In genomic region chr5:24591796-24592470, GRCm38 (mm10) we compare ENCODE assay signal across 9 mouse cellular contexts. TPM values are rescaled to one million over a fixed set of nuclear protein-coding genes. Genes with fewer than 3 reads are reported as not detected.
DNase-seq lines count a peak whose midpoint lies in the region; ATAC-seq and TF ChIP-seq lines count a peak whose summit lies in the region.
"Had no signal": no experiment of that assay in that cellular context is flagged by ENCODE, and none has a peak within 500 bp of the region (broad histone marks: within the 10 kb centered on the region; RNA-seq: fewer than 3 reads in every experiment).

No protein-coding gene starts in this region.

- peaks cover 71% of the 10 kb centered on the region for H3K36me3 ChIP-seq in hindbrain, embryonic 13.5 days
- H3K36me3 ChIP-seq in hindbrain, postnatal 0 days (ENCODE audit: insufficient read depth, low read length) = peaks cover 17% of the 10 kb centered on the region
- H3K36me3 ChIP-seq in embryonic facial prominence, embryonic 10.5 days (replicated peaks) = peaks cover 79% of the 10 kb centered on the region
- H3K36me3 ChIP-seq in heart, postnatal 0 days (replicated peaks; ENCODE audit: control insufficient read depth, insufficient read depth, low read length) = peaks cover 57% of the 10 kb centered on the region
- H3K36me3 ChIP-seq in liver, embryonic 13.5 days = peaks cover 28% of the 10 kb centered on the region
- no peaks in the 10 kb centered on the region for H3K36me3 ChIP-seq in thymus, adult 2 months (ENCODE audit: control insufficient read depth, insufficient read depth, low read length)

- no peak overlapping the region for H3K4me2 ChIP-seq in hindbrain, embryonic 13.5 days
- H3K4me2 ChIP-seq in hindbrain, postnatal 0 days (ENCODE audit: low read depth, low read length) = no peak overlapping the region
- peak overlapping the region; percentile 13; the same call in 1 of the 2 replicates for H3K4me2 ChIP-seq in heart, postnatal 0 days (ENCODE audit: low read depth, low read length)
- peak overlapping the region; percentile 58 for H3K4me2 ChIP-seq in liver, embryonic 13.5 days

- no peak for ATAC-seq in hindbrain, embryonic 13.5 days (ENCODE audit: low FRiP score)
- ATAC-seq in hindbrain, postnatal 0 days = no peak
- no peak for ATAC-seq in heart, postnatal 0 days (ENCODE audit: insufficient read depth, low read depth)
- no peak for ATAC-seq in liver, embryonic 13.5 days (ENCODE audit: low read depth)

- H3K4me1 ChIP-seq in hindbrain, embryonic 13.5 days (replicated peaks) = peaks cover 58% of the 10 kb centered on the region
- H3K4me1 ChIP-seq in hindbrain, postnatal 0 days (ENCODE audit: insufficient read depth, low read length) = peaks cover 17% of the 10 kb centered on the region
- peaks cover 58% of the 10 kb centered on the region for H3K4me1 ChIP-seq in embryonic facial prominence, embryonic 10.5 days
- peaks cover 8% of the 10 kb centered on the region; the same call in 1 of the 2 replicates for H3K4me1 ChIP-seq in heart, postnatal 0 days (ENCODE audit: control insufficient read depth, insufficient read depth)
- H3K4me1 ChIP-seq in liver, embryonic 13.5 days (replicated peaks) = peaks cover 48% of the 10 kb centered on the region
- peaks cover 17% of the 10 kb centered on the region for H3K4me1 ChIP-seq in thymus, adult 2 months (replicated peaks; ENCODE audit: control insufficient read depth, insufficient read depth, low read length)

- H3K4me3 ChIP-seq in hindbrain, embryonic 13.5 days = no peak overlapping the region
- no peak overlapping the region for H3K4me3 ChIP-seq in hindbrain, postnatal 0 days (ENCODE audit: low read length)
- peak overlapping the region; percentile 37 for H3K4me3 ChIP-seq in embryonic facial prominence, embryonic 10.5 days
- H3K4me3 ChIP-seq in heart, postnatal 0 days (ENCODE audit: low read depth, low read length) = no peak overlapping the region
- peak overlapping the region; percentile 34 for H3K4me3 ChIP-seq in liver, embryonic 13.5 days (replicated peaks)
- H3K4me3 ChIP-seq in thymus, adult 2 months (ENCODE audit: control insufficient read depth, insufficient read depth, low read length) = no peak overlapping the region

- DNase-seq in hindbrain, postnatal 0 days (ENCODE audit: low spot score) = no peak
- DNase-seq in embryonic facial prominence, embryonic 10.5 days (ENCODE audit: low spot score) = no peak
- DNase-seq in heart, postnatal 0 days (ENCODE audit: low spot score) = no peak
- no peak for DNase-seq in liver, embryonic 13.5 days
- DNase-seq in retina, postnatal 1 day = no peak
- no peak for DNase-seq in embryo, embryonic 11 days
- no peak for DNase-seq in thymus, adult 2 months
- DNase-seq: cerebellum, postnatal 36 days had no signal

- 50% methylated on average over 24 of the region's 24 CpGs for WGBS in hindbrain, embryonic 13.5 days
- 61% methylated on average over 23 of the region's 24 CpGs for WGBS in hindbrain, postnatal 0 days
- 59% methylated on average over 24 of the region's 24 CpGs for WGBS in embryonic facial prominence, embryonic 10.5 days
- 64% methylated on average over 24 of the region's 24 CpGs for WGBS in heart, postnatal 0 days
- 25% methylated on average over 24 of the region's 24 CpGs for WGBS in liver, embryonic 13.5 days (ENCODE audit: insufficient replicate concordance)
- WGBS in thymus, adult 2 months = 62% methylated on average over 24 of the region's 24 CpGs

- no peaks in the 10 kb centered on the region for H3K9me3 ChIP-seq in hindbrain, embryonic 13.5 days
- H3K9me3 ChIP-seq in hindbrain, postnatal 0 days (ENCODE audit: low read length) = no peaks in the 10 kb centered on the region
- no peaks in the 10 kb centered on the region for H3K9me3 ChIP-seq in embryonic facial prominence, embryonic 10.5 days
- no peaks in the 10 kb centered on the region for H3K9me3 ChIP-seq in heart, postnatal 0 days (replicated peaks; ENCODE audit: control insufficient read depth, low read length)
- no peaks in the 10 kb centered on the region for H3K9me3 ChIP-seq in liver, embryonic 13.5 days (replicated peaks)

- TF ChIP-seq EP300 in heart, postnatal 0 days (IDR thresholded peaks at IDR 0.05; ENCODE audit: low read depth) = no peak

- no peak for TF ChIP-seq CTCF in hindbrain, postnatal 0 days (IDR thresholded peaks at IDR 0.05; ENCODE audit: low read depth)
- no peak for TF ChIP-seq CTCF in heart, postnatal 0 days (IDR thresholded peaks at IDR 0.05; ENCODE audit: low read depth)
- no peak for TF ChIP-seq CTCF in thymus, adult 2 months (IDR thresholded peaks at IDR 0.05; ENCODE audit: borderline replicate concordance, control insufficient read depth, extremely low read depth, insufficient read depth, low read length, poor library complexity)

- H3K27ac ChIP-seq in hindbrain, embryonic 13.5 days = no peak overlapping the region
- H3K27ac ChIP-seq in hindbrain, postnatal 0 days = no peak overlapping the region
- 0 out of 2 replicates have a peak overlapping the region, but pooled peaks have one; percentile 16 for H3K27ac ChIP-seq in embryonic facial prominence, embryonic 10.5 days (replicated peaks)
- no peak overlapping the region for H3K27ac ChIP-seq in heart, postnatal 0 days (ENCODE audit: low read depth)
- peak overlapping the region; percentile 50; the same call in 1 of the 2 replicates for H3K27ac ChIP-seq in liver, embryonic 13.5 days
- no peak overlapping the region for H3K27ac ChIP-seq in thymus, adult 2 months (ENCODE audit: control insufficient read depth, insufficient read depth, low read length)

- TF ChIP-seq POLR2A in thymus, adult 2 months (IDR thresholded peaks at IDR 0.05; ENCODE audit: control insufficient read depth, extremely low read depth, insufficient read depth, low read length, poor library complexity) = no peak

- peaks cover 20% of the 10 kb centered on the region for H3K27me3 ChIP-seq in hindbrain, embryonic 13.5 days
- no peaks in the 10 kb centered on the region for H3K27me3 ChIP-seq in hindbrain, postnatal 0 days (ENCODE audit: insufficient read depth, low read length)
- peaks cover 54% of the 10 kb centered on the region for H3K27me3 ChIP-seq in embryonic facial prominence, embryonic 10.5 days (replicated peaks; ENCODE audit: low read depth, poor library complexity, severe bottlenecking)
- H3K27me3 ChIP-seq in heart, postnatal 0 days (ENCODE audit: control insufficient read depth, insufficient read depth, low read length) = no peaks in the 10 kb centered on the region
- peaks cover 48% of the 10 kb centered on the region for H3K27me3 ChIP-seq in liver, embryonic 13.5 days
- no peaks in the 10 kb centered on the region for H3K27me3 ChIP-seq in thymus, adult 2 months (ENCODE audit: control insufficient read depth, insufficient read depth, low read length)

- peak overlapping the region; percentile 53 for H3K9ac ChIP-seq in hindbrain, embryonic 13.5 days
- H3K9ac ChIP-seq in hindbrain, postnatal 0 days (replicated peaks; ENCODE audit: low read length) = no peak overlapping the region
- no peak overlapping the region for H3K9ac ChIP-seq in heart, postnatal 0 days (replicated peaks; ENCODE audit: low read depth, low read length)
- peak overlapping the region; percentile 45; the same call in 1 of the 2 replicates for H3K9ac ChIP-seq in liver, embryonic 13.5 days

RNA-seq across cellular contexts. Expression of gene Chpf2, which starts 5.4 kb away (rescaled TPM):
- 17.4 and 19.9 TPM in 2 replicates for polyA plus RNA-seq in hindbrain, embryonic 13.5 days (2015; fragmentation: Nextera tagmentation; extraction: Ambion mirVana)
- total RNA-seq in hindbrain, postnatal 0 days (2014; rRNA removed) = 38.3 and 46.2 TPM in 2 replicates
- polyA plus RNA-seq in hindbrain, postnatal 0 days (2015; fragmentation: Nextera tagmentation; extraction: Ambion mirVana) = 25.0 and 26.9 TPM in 2 replicates
- 14.8 and 19.6 TPM in 2 replicates for polyA plus RNA-seq in embryonic facial prominence, embryonic 10.5 days (2016; fragmentation: Nextera tagmentation; extraction: Ambion mirVana)
- total RNA-seq in heart, postnatal 0 days (2014; rRNA removed; ENCODE audit: low replicate concordance) = 34.9 and 64.4 TPM in 2 replicates
- 10.5 and 13.2 TPM in 2 replicates for polyA plus RNA-seq in heart, postnatal 0 days (2015; fragmentation: Nextera tagmentation; extraction: Ambion mirVana)
- polyA plus RNA-seq in liver, embryonic 13.5 days (2015; fragmentation: Nextera tagmentation; extraction: Ambion mirVana) = 11.8 and 12.7 TPM in 2 replicates
- polyA plus RNA-seq in thymus, adult 2 months (2012; rRNA removed) = 53.5 and 55.5 TPM in 2 replicates

RNA-seq across cellular contexts. Expression of gene Abcf2, which starts 14.7 kb away (rescaled TPM):
- 91.6 and 92.3 TPM in 2 replicates for polyA plus RNA-seq in hindbrain, embryonic 13.5 days (2015; fragmentation: Nextera tagmentation; extraction: Ambion mirVana)
- 60.6 and 65.6 TPM in 2 replicates for total RNA-seq in hindbrain, postnatal 0 days (2014; rRNA removed)
- polyA plus RNA-seq in hindbrain, postnatal 0 days (2015; fragmentation: Nextera tagmentation; extraction: Ambion mirVana) = 65.4 and 66.5 TPM in 2 replicates
- 181 and 183 TPM in 2 replicates for polyA plus RNA-seq in embryonic facial prominence, embryonic 10.5 days (2016; fragmentation: Nextera tagmentation; extraction: Ambion mirVana)
- 53.7 and 56.0 TPM in 2 replicates for total RNA-seq in heart, postnatal 0 days (2014; rRNA removed; ENCODE audit: low replicate concordance)
- polyA plus RNA-seq in heart, postnatal 0 days (2015; fragmentation: Nextera tagmentation; extraction: Ambion mirVana) = 46.0 and 49.6 TPM in 2 replicates
- 72.6 and 81.6 TPM in 2 replicates for polyA plus RNA-seq in liver, embryonic 13.5 days (2015; fragmentation: Nextera tagmentation; extraction: Ambion mirVana)
- polyA plus RNA-seq in thymus, adult 2 months (2012; rRNA removed) = 117 and 121 TPM in 2 replicates

RNA-seq across cellular contexts. Expression of gene Smarcd3, which starts 32.3 kb away (rescaled TPM):
- polyA plus RNA-seq in hindbrain, embryonic 13.5 days (2015; fragmentation: Nextera tagmentation; extraction: Ambion mirVana) = 86.2 and 87.6 TPM in 2 replicates
- 246 and 262 TPM in 2 replicates for total RNA-seq in hindbrain, postnatal 0 days (2014; rRNA removed)
- polyA plus RNA-seq in hindbrain, postnatal 0 days (2015; fragmentation: Nextera tagmentation; extraction: Ambion mirVana) = 114 and 128 TPM in 2 replicates
- 22.2 and 24.8 TPM in 2 replicates for polyA plus RNA-seq in embryonic facial prominence, embryonic 10.5 days (2016; fragmentation: Nextera tagmentation; extraction: Ambion mirVana)
- 79.2 and 98.4 TPM in 2 replicates for total RNA-seq in heart, postnatal 0 days (2014; rRNA removed; ENCODE audit: low replicate concordance)
- polyA plus RNA-seq in heart, postnatal 0 days (2015; fragmentation: Nextera tagmentation; extraction: Ambion mirVana) = 33.9 and 36.9 TPM in 2 replicates
- 1.9 and 2.2 TPM in 2 replicates for polyA plus RNA-seq in liver, embryonic 13.5 days (2015; fragmentation: Nextera tagmentation; extraction: Ambion mirVana)
- polyA plus RNA-seq in thymus, adult 2 months (2012; rRNA removed) = 3.7 and 6.1 TPM in 2 replicates

RNA-seq across cellular contexts. Expression of gene 4931409K22Rik, which starts 35.3 kb away (rescaled TPM):
- polyA plus RNA-seq in hindbrain, embryonic 13.5 days (2015; fragmentation: Nextera tagmentation; extraction: Ambion mirVana) = 0.12 and 0.19 TPM in 2 replicates
- not detected in 2 replicates for total RNA-seq in hindbrain, postnatal 0 days (2014; rRNA removed)
- 0.09 and 0.16 TPM in 2 replicates for polyA plus RNA-seq in hindbrain, postnatal 0 days (2015; fragmentation: Nextera tagmentation; extraction: Ambion mirVana)
- polyA plus RNA-seq in embryonic facial prominence, embryonic 10.5 days (2016; fragmentation: Nextera tagmentation; extraction: Ambion mirVana) = 0.07 and 0.08 TPM in 2 replicates
- not detected in 2 replicates for total RNA-seq in heart, postnatal 0 days (2014; rRNA removed; ENCODE audit: low replicate concordance)
- not detected in 2 replicates for polyA plus RNA-seq in heart, postnatal 0 days (2015; fragmentation: Nextera tagmentation; extraction: Ambion mirVana)
- polyA plus RNA-seq in liver, embryonic 13.5 days (2015; fragmentation: Nextera tagmentation; extraction: Ambion mirVana) = not detected in 2 replicates
- not detected in 2 replicates for polyA plus RNA-seq in thymus, adult 2 months (2012; rRNA removed)

RNA-seq across cellular contexts. Expression of gene Asb10, which starts 51.2 kb away (rescaled TPM):
- 0.16 and 0.49 TPM in 2 replicates for polyA plus RNA-seq in hindbrain, embryonic 13.5 days (2015; fragmentation: Nextera tagmentation; extraction: Ambion mirVana)
- 0.10 TPM in 1 of 2 replicates, not detected in the other for total RNA-seq in hindbrain, postnatal 0 days (2014; rRNA removed)
- 0.16 and 0.21 TPM in 2 replicates for polyA plus RNA-seq in hindbrain, postnatal 0 days (2015; fragmentation: Nextera tagmentation; extraction: Ambion mirVana)
- 0.29 TPM in 1 of 2 replicates, not detected in the other for polyA plus RNA-seq in embryonic facial prominence, embryonic 10.5 days (2016; fragmentation: Nextera tagmentation; extraction: Ambion mirVana)
- total RNA-seq in heart, postnatal 0 days (2014; rRNA removed; ENCODE audit: low replicate concordance) = 34.4 and 44.0 TPM in 2 replicates
- polyA plus RNA-seq in heart, postnatal 0 days (2015; fragmentation: Nextera tagmentation; extraction: Ambion mirVana) = 20.8 and 24.3 TPM in 2 replicates
- polyA plus RNA-seq in liver, embryonic 13.5 days (2015; fragmentation: Nextera tagmentation; extraction: Ambion mirVana) = 0.10 and 0.15 TPM in 2 replicates
- 0.38 and 9.5 TPM in 2 replicates for polyA plus RNA-seq in thymus, adult 2 months (2012; rRNA removed)

Comparison
In these comparisons a context has a peak if more than half of its experiments do, and no peak if none do; other contexts are left out.
1. H3K9ac ChIP-seq: peak in hindbrain, embryonic 13.5 days (single experiment) and liver, embryonic 13.5 days (single experiment); none in hindbrain, postnatal 0 days (single experiment) and heart, postnatal 0 days (single experiment).
2. H3K27ac ChIP-seq: peak in embryonic facial prominence, embryonic 10.5 days (single experiment) and liver, embryonic 13.5 days (single experiment); none in hindbrain, embryonic 13.5 days (single experiment), hindbrain, postnatal 0 days (single experiment), heart, postnatal 0 days (single experiment) and thymus, adult 2 months (single experiment).
3. H3K4me2 ChIP-seq: peak in heart, postnatal 0 days (single experiment) and liver, embryonic 13.5 days (single experiment); none in hindbrain, embryonic 13.5 days (single experiment) and hindbrain, postnatal 0 days (single experiment).
4. H3K4me3 ChIP-seq: peak in embryonic facial prominence, embryonic 10.5 days (single experiment) and liver, embryonic 13.5 days (single experiment); none in hindbrain, embryonic 13.5 days (single experiment), hindbrain, postnatal 0 days (single experiment), heart, postnatal 0 days (single experiment) and thymus, adult 2 months (single experiment).